Comparison of ENCODE assay signal across 9 mouse cellular contexts in the genomic region with DNA sequence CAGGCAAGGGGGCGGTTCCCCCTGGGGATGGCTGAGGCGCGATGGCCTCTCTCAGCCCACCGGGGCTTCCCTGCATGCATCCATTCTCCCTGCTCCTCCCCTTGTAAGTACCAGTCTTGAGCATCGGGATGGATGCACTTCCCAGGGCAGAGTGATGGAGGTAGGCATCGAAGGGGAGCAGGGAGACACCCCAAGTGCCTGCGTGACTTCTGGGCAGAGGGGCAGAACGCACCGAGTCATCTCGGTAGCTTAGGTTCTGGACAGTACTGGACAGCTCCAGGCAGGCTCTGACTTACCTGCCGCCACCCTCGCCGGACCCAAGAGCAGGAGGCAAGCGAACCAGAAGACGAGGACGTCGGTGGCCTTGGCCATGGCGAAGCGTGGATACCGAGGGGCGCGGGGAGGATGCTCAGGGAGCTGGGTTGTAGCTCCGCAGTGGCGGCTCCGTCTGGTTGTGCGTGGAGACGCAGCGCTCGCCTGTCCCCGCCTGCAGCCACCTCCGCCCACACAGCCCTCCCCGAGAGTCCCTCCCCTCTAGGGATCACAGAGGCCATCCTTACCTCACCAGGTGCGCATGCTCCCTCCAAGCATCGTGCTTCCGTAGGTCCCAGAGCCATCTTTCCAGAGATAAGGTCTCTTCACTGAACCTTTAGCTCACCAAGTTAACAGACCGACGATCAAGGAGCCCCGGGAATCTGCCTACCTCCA. TPM values are rescaled to one million over a fixed set of nuclear protein-coding genes. Genes with fewer than 3 reads are reported as not detected.
DNase-seq lines count a peak whose midpoint lies in the region; ATAC-seq lines count a peak whose summit lies in the region.
"Had no signal": no experiment of that assay in that cellular context is flagged by ENCODE, and none has a peak within 500 bp of the region (broad histone marks: within the 10 kb centered on the region; RNA-seq: fewer than 3 reads in every experiment).

A gene (minus strand): TSS at position 658 of the 708 bp plus-strand sequence.

- H3K4me2 ChIP-seq in hindbrain, embryonic 16.5 days (ENCODE audit: low read length) = peak within 1 kb of the TSS; percentile 57

- no peaks in the 10 kb centered on the region for H3K27me3 ChIP-seq in hindbrain, embryonic 16.5 days (replicated peaks; ENCODE audit: control insufficient read depth, insufficient read depth, low read length)

- DNase-seq in thymus, postnatal 4 days = peak; percentile 33
- no peak for DNase-seq in thymus, postnatal 0 days (ENCODE audit: low spot score)
- DNase-seq in embryo, embryonic 10.5 days (ENCODE audit: low spot score) = peak; percentile 37
- peak; percentile 67 to 87 for DNase-seq in left cerebral cortex, postnatal 10 days (ENCODE audit: extremely low spot score in 1 of 2, low spot score in 2 of 2)
- peak; percentile 53 for DNase-seq in neural tube, embryonic 10.5 days (ENCODE audit: extremely low spot score, low spot score)
- no peak for DNase-seq in adipocyte (ENCODE audit: low spot score)
- DNase-seq in ovary, postnatal 14 days (ENCODE audit: low spot score) = no peak

- WGBS in hindbrain, embryonic 16.5 days = 1% methylated on average over 38 of the region's 38 CpGs

- H3K4me3 ChIP-seq in hindbrain, embryonic 16.5 days (ENCODE audit: low read length) = peak within 1 kb of the TSS; percentile 60

- H3K27ac ChIP-seq in hindbrain, embryonic 16.5 days (ENCODE audit: low read depth, low read length) = peak within 1 kb of the TSS; percentile 86

- no peaks in the 10 kb centered on the region for H3K9me3 ChIP-seq in hindbrain, embryonic 16.5 days (ENCODE audit: control insufficient read depth, low read length)

- H3K4me1 ChIP-seq in hindbrain, embryonic 16.5 days (ENCODE audit: control insufficient read depth, insufficient read depth, low read depth, low read length) = peaks cover 16% of the 10 kb centered on the region

- peak; percentile 89 for ATAC-seq in hindbrain, embryonic 16.5 days

- H3K36me3 ChIP-seq in hindbrain, embryonic 16.5 days (ENCODE audit: control insufficient read depth, insufficient read depth, low read length) = no peaks in the 10 kb centered on the region

- peak within 1 kb of the TSS; percentile 76 for H3K9ac ChIP-seq in hindbrain, embryonic 16.5 days (ENCODE audit: low read depth, low read length)

- intact Hi-C loops in left cerebral cortex, postnatal 10 days (cut with DNase I) = no loop called here

RNA-seq across cellular contexts. Expression of the gene that starts here (rescaled TPM):
- 0.12 and 0.14 TPM in 2 replicates for polyA plus RNA-seq in thymus, postnatal 0 days (2015; fragmentation: Nextera tagmentation; extraction: Ambion mirVana)
- 499 and 500 TPM in 2 replicates for polyA plus RNA-seq in hindbrain, embryonic 16.5 days (2015; fragmentation: Nextera tagmentation; extraction: Ambion mirVana)
- total RNA-seq in left cerebral cortex, postnatal 10 days (2021) = 100 to 1,000 TPM; 205 to 222 TPM
- polyA plus RNA-seq: spleen, adult 2 months had no signal

Comparison
In these comparisons a context has a peak if more than half of its experiments do, and no peak if none do; other contexts are left out.
1. RNA of the gene that starts here (polyA plus RNA-seq): 499 to 500 TPM in hindbrain, embryonic 16.5 days; 0.12 to 0.14 TPM in thymus, postnatal 0 days; every median in the first group is over 100 times any median in the second.
2. DNase-seq: peak in thymus, postnatal 4 days (single experiment), embryo, embryonic 10.5 days (single experiment), left cerebral cortex, postnatal 10 days (2 of 2) and neural tube, embryonic 10.5 days (single experiment); none in thymus, postnatal 0 days (single experiment), adipocyte (single experiment) and ovary, postnatal 14 days (single experiment).